Mouse (Mus musculus): ENCODE data around the gene Prpf3.

DNA sequence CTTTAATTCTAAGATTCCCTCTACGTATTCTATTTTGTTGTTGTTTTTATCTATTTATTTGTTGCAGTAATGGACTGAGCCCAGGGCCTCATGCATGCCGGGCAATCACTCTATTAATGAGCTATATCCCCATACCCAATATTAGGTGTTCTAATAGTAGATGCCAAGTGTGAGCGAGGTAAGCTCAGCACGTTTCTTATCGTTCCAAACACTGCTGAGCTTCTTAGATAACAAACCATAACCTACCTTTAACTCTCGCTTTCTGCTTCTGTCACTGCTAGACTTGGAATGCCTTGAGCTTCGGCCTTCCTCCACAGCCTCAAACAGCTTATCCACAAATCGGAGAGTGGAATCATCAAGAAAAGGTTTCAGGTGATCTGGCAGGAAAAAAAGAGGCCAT lies 4.4 kb downstream of the Prpf3 start:
- no peak for TF ChIP-seq CTCF (IDR thresholded peaks at IDR 0.05; ENCODE audit: borderline replicate concordance, extremely low read depth, insufficient read depth, insufficient read length)
- TF ChIP-seq POLR2A (IDR thresholded peaks at IDR 0.05; ENCODE audit: borderline replicate concordance, extremely low read depth, insufficient read depth, insufficient read length, poor library complexity, severe bottlenecking) = no peak

Data from brain, embryonic 14.5 days (tissue).